Mouse (Mus musculus): ENCODE data around the gene Rgs3. TPM values are rescaled to one million over a fixed set of nuclear protein-coding genes. Genes with fewer than 3 reads are reported as not detected.

The Rgs3 gene
- polyA plus RNA-seq, 1 experiment from 2014 or later = 66.9 TPM

- no peak overlapping the region for H3K4me2 ChIP-seq (ENCODE audit: low read length)
- H3K27me3 ChIP-seq (ENCODE audit: control insufficient read depth, insufficient read depth, low read depth, low read length) = no peaks in the 10 kb centered on the region
- no peak overlapping the region for H3K4me3 ChIP-seq (ENCODE audit: low read depth, low read length)
- 93% methylated on average over 4 of the region's 4 CpGs for WGBS
- no peaks in the 10 kb centered on the region for H3K36me3 ChIP-seq (ENCODE audit: control insufficient read depth, insufficient read depth, low read length)
- H3K27ac ChIP-seq (ENCODE audit: low read length) = no peak overlapping the region
- no peaks in the 10 kb centered on the region for H3K9me3 ChIP-seq (replicated peaks; ENCODE audit: control insufficient read depth, low read length, poor library complexity, severe bottlenecking)
- 0 out of 2 replicates have a peak, but pooled peaks cover 3% of the 10 kb centered on the region for H3K4me1 ChIP-seq (ENCODE audit: control insufficient read depth, insufficient read depth, low read length)
- no peak for ATAC-seq
- H3K9ac ChIP-seq (ENCODE audit: low read depth, low read length) = no peak overlapping the region
Observed at GRCm38 (mm10) chr4:62566530-62566929, 6.9 kb downstream of the Rgs3 start.

GRCm38 (mm10) chr4:62567696-62568095 is 8.0 kb downstream of the Rgs3 start:
- 92% methylated on average over 6 of the region's 6 CpGs for WGBS
- H3K4me1 ChIP-seq (ENCODE audit: control insufficient read depth, insufficient read depth, low read length) = no peaks in the 10 kb centered on the region

GRCm38 (mm10) chr4:62568359-62568758 is 8.7 kb downstream of the Rgs3 start:
- H3K4me3 ChIP-seq (ENCODE audit: low read depth, low read length) = no peak overlapping the region
- no peaks in the 10 kb centered on the region for H3K4me1 ChIP-seq (ENCODE audit: control insufficient read depth, insufficient read depth, low read length)
- H3K27me3 ChIP-seq (ENCODE audit: control insufficient read depth, insufficient read depth, low read depth, low read length) = no peaks in the 10 kb centered on the region
- H3K36me3 ChIP-seq (ENCODE audit: control insufficient read depth, insufficient read depth, low read length) = no peaks in the 10 kb centered on the region
- no peak overlapping the region for H3K9ac ChIP-seq (ENCODE audit: low read depth, low read length)
- H3K9me3 ChIP-seq (replicated peaks; ENCODE audit: control insufficient read depth, low read length, poor library complexity, severe bottlenecking) = no peaks in the 10 kb centered on the region
- 100% methylated on average over 1 of the region's 1 CpGs for WGBS
- no peak for ATAC-seq
- H3K4me2 ChIP-seq (ENCODE audit: low read length) = no peak overlapping the region
- no peak overlapping the region for H3K27ac ChIP-seq (ENCODE audit: low read length)

More at GRCm38 (mm10) chr4:62567696-62568095, 8.0 kb downstream of the Rgs3 start:
- Histone ChIP-seq H3K27me3 (ENCODE audit: control insufficient read depth, insufficient read depth, low read depth, low read length) (no peaks in the 10 kb centered on the region), H3K4me2 (ENCODE audit: low read length) (no peak overlapping the region), H3K9ac (ENCODE audit: low read depth, low read length) (no peak overlapping the region), H3K9me3 (replicated peaks; ENCODE audit: control insufficient read depth, low read length, poor library complexity, severe bottlenecking) (no peaks in the 10 kb centered on the region), H3K4me3 (ENCODE audit: low read depth, low read length) (no peak overlapping the region), H3K36me3 (ENCODE audit: control insufficient read depth, insufficient read depth, low read length) (no peaks in the 10 kb centered on the region), H3K27ac (ENCODE audit: low read length) (no peak overlapping the region)
- ATAC-seq = no peak

GRCm38 (mm10) chr4:62569603-62570002 is 10.0 kb downstream of the Rgs3 start:
- ATAC-seq = no peak
- WGBS = 90% methylated on average over 5 of the region's 5 CpGs
- Histone ChIP-seq H3K4me1 (ENCODE audit: control insufficient read depth, insufficient read depth, low read length) (no peaks in the 10 kb centered on the region), H3K4me3 (ENCODE audit: low read depth, low read length) (no peak overlapping the region), H3K9ac (ENCODE audit: low read depth, low read length) (no peak overlapping the region), H3K4me2 (ENCODE audit: low read length) (no peak overlapping the region), H3K27me3 (ENCODE audit: control insufficient read depth, insufficient read depth, low read depth, low read length) (no peaks in the 10 kb centered on the region), H3K27ac (ENCODE audit: low read length) (no peak overlapping the region), H3K36me3 (ENCODE audit: control insufficient read depth, insufficient read depth, low read length) (no peaks in the 10 kb centered on the region), H3K9me3 (replicated peaks; ENCODE audit: control insufficient read depth, low read length, poor library complexity, severe bottlenecking) (no peaks in the 10 kb centered on the region)

- H3K36me3 ChIP-seq (ENCODE audit: control insufficient read depth, insufficient read depth, low read length) = no peaks in the 10 kb centered on the region
- no peak overlapping the region for H3K4me2 ChIP-seq (ENCODE audit: low read length)
- H3K9ac ChIP-seq (ENCODE audit: low read depth, low read length) = no peak overlapping the region
- H3K4me1 ChIP-seq (ENCODE audit: control insufficient read depth, insufficient read depth, low read length) = no peaks in the 10 kb centered on the region
- H3K4me3 ChIP-seq (ENCODE audit: low read depth, low read length) = no peak overlapping the region
- no peaks in the 10 kb centered on the region for H3K27me3 ChIP-seq (ENCODE audit: control insufficient read depth, insufficient read depth, low read depth, low read length)
- no peaks in the 10 kb centered on the region for H3K9me3 ChIP-seq (replicated peaks; ENCODE audit: control insufficient read depth, low read length, poor library complexity, severe bottlenecking)
- H3K27ac ChIP-seq (ENCODE audit: low read length) = no peak overlapping the region
- ATAC-seq = no peak
- WGBS = 83% methylated on average over 5 of the region's 5 CpGs
Observed at GRCm38 (mm10) chr4:62570029-62570428, 10.4 kb downstream of the Rgs3 start.

GRCm38 (mm10) chr4:62582365-62583264 is 23.0 kb downstream of the Rgs3 start:
- no peaks in the 10 kb centered on the region for H3K9me3 ChIP-seq (replicated peaks; ENCODE audit: control insufficient read depth, low read length, poor library complexity, severe bottlenecking)
- 15% methylated on average over 18 of the region's 18 CpGs for WGBS
- peaks cover 14% of the 10 kb centered on the region for H3K4me1 ChIP-seq (ENCODE audit: control insufficient read depth, insufficient read depth, low read length)
- peak overlapping the region; percentile 65 for H3K9ac ChIP-seq (ENCODE audit: low read depth, low read length)
- H3K27me3 ChIP-seq (ENCODE audit: control insufficient read depth, insufficient read depth, low read depth, low read length) = no peaks in the 10 kb centered on the region
- no peaks in the 10 kb centered on the region for H3K36me3 ChIP-seq (ENCODE audit: control insufficient read depth, insufficient read depth, low read length)
- peak; percentile 91 for ATAC-seq
- H3K27ac ChIP-seq (ENCODE audit: low read length) = peak overlapping the region; percentile 73
- peak overlapping the region; percentile 56 for H3K4me3 ChIP-seq (ENCODE audit: low read depth, low read length)
- peak overlapping the region; percentile 99 for H3K4me2 ChIP-seq (ENCODE audit: low read length)

- H3K4me2 ChIP-seq (ENCODE audit: low read length) = peak overlapping the region; percentile 99
- H3K36me3 ChIP-seq (ENCODE audit: control insufficient read depth, insufficient read depth, low read length) = no peaks in the 10 kb centered on the region
- H3K9ac ChIP-seq (ENCODE audit: low read depth, low read length) = peak overlapping the region; percentile 65
- H3K9me3 ChIP-seq (replicated peaks; ENCODE audit: control insufficient read depth, low read length, poor library complexity, severe bottlenecking) = no peaks in the 10 kb centered on the region
- WGBS = 1% methylated on average over 42 of the region's 42 CpGs
- peak; percentile 80 for ATAC-seq
- H3K4me3 ChIP-seq (ENCODE audit: low read depth, low read length) = peak overlapping the region; percentile 56
- no peaks in the 10 kb centered on the region for H3K27me3 ChIP-seq (ENCODE audit: control insufficient read depth, insufficient read depth, low read depth, low read length)
- peaks cover 14% of the 10 kb centered on the region for H3K4me1 ChIP-seq (ENCODE audit: control insufficient read depth, insufficient read depth, low read length)
- H3K27ac ChIP-seq (ENCODE audit: low read length) = peak overlapping the region; percentile 73
Observed at GRCm38 (mm10) chr4:62583265-62584092, 23.8 kb downstream of the Rgs3 start.

GRCm38 (mm10) chr4:62587067-62587466 is 27.4 kb downstream of the Rgs3 start:
- H3K9me3 ChIP-seq (replicated peaks; ENCODE audit: control insufficient read depth, low read length, poor library complexity, severe bottlenecking) = no peaks in the 10 kb centered on the region
- H3K4me3 ChIP-seq (ENCODE audit: low read depth, low read length) = no peak overlapping the region
- H3K27me3 ChIP-seq (ENCODE audit: control insufficient read depth, insufficient read depth, low read depth, low read length) = no peaks in the 10 kb centered on the region
- no peak overlapping the region for H3K9ac ChIP-seq (ENCODE audit: low read depth, low read length)
- WGBS = 92% methylated on average over 8 of the region's 8 CpGs
- no peak for ATAC-seq
- no peak overlapping the region for H3K27ac ChIP-seq (ENCODE audit: low read length)
- H3K4me2 ChIP-seq (ENCODE audit: low read length) = no peak overlapping the region
- peaks cover 13% of the 10 kb centered on the region for H3K4me1 ChIP-seq (ENCODE audit: control insufficient read depth, insufficient read depth, low read length)
- no peaks in the 10 kb centered on the region for H3K36me3 ChIP-seq (ENCODE audit: control insufficient read depth, insufficient read depth, low read length)

- H3K27ac ChIP-seq (ENCODE audit: low read length) = no peak overlapping the region
- no peak overlapping the region for H3K9ac ChIP-seq (ENCODE audit: low read depth, low read length)
- no peaks in the 10 kb centered on the region for H3K36me3 ChIP-seq (ENCODE audit: control insufficient read depth, insufficient read depth, low read length)
- no peak for ATAC-seq
- 86% methylated on average over 1 of the region's 1 CpGs for WGBS
- H3K27me3 ChIP-seq (ENCODE audit: control insufficient read depth, insufficient read depth, low read depth, low read length) = no peaks in the 10 kb centered on the region
- no peaks in the 10 kb centered on the region for H3K4me1 ChIP-seq (ENCODE audit: control insufficient read depth, insufficient read depth, low read length)
- H3K9me3 ChIP-seq (replicated peaks; ENCODE audit: control insufficient read depth, low read length, poor library complexity, severe bottlenecking) = no peaks in the 10 kb centered on the region
- no peak overlapping the region for H3K4me2 ChIP-seq (ENCODE audit: low read length)
- no peak overlapping the region for H3K4me3 ChIP-seq (ENCODE audit: low read depth, low read length)
Observed at GRCm38 (mm10) chr4:62590878-62591277, 31.2 kb downstream of the Rgs3 start.
